Mouse (Mus musculus): ENCODE results near the gene Lamtor2. TPM values are rescaled to one million over a fixed set of nuclear protein-coding genes. Genes with fewer than 3 reads are reported as not detected.
"Not testable (repeated sequence)": the region's sequence is repeated elsewhere in the genome, so short reads cannot be mapped to it uniquely, and the experiment has no call there.

Gene Lamtor2
- 183 and 199 TPM in 2 replicates for polyA plus RNA-seq (2015; fragmentation: Nextera tagmentation; extraction: Ambion mirVana)

GRCm38 (mm10) chr3:88552676-88553524 is at the start of gene Lamtor2:
Gene Lamtor2, minus strand, starts transcription at chr3:88553074.
- ATAC-seq (ENCODE audit: insufficient number of reproducible peaks, low FRiP score, low TSS enrichment, low read depth), result peak; percentile 89
- H3K4me1 ChIP-seq, result peaks cover 37% of the 10 kb centered on the region
- WGBS, result under 1% methylated on average over 48 of the region's 48 CpGs
- peaks cover 24% of the 10 kb centered on the region for H3K36me3 ChIP-seq
- H3K4me2 ChIP-seq (replicated peaks), result peak within 1 kb of the TSS; percentile 79
- H3K4me3 ChIP-seq (replicated peaks), result peak within 1 kb of the TSS; percentile 76
- H3K9ac ChIP-seq, result peak within 1 kb of the TSS; percentile 68
- peak within 1 kb of the TSS; percentile 96 for H3K27ac ChIP-seq (replicated peaks)
- H3K27me3 ChIP-seq, result no peaks in the 10 kb centered on the region
- no peaks in the 10 kb centered on the region for H3K9me3 ChIP-seq (replicated peaks)

GRCm38 (mm10) chr3:88602466-88602865 is 49.6 kb upstream of the Lamtor2 start:
- H3K4me2 ChIP-seq (replicated peaks), result no peak overlapping the region
- WGBS, result 72% methylated on average over 4 of the region's 4 CpGs
- H3K9me3 ChIP-seq (replicated peaks), result no peaks in the 10 kb centered on the region
- H3K27me3 ChIP-seq, result no peaks in the 10 kb centered on the region
- H3K27ac ChIP-seq (replicated peaks), result no peak overlapping the region
- peaks cover 5% of the 10 kb centered on the region for H3K4me1 ChIP-seq
- no peak overlapping the region for H3K4me3 ChIP-seq (replicated peaks)
- no peaks in the 10 kb centered on the region for H3K36me3 ChIP-seq
- no peak for ATAC-seq (ENCODE audit: insufficient number of reproducible peaks, low FRiP score, low TSS enrichment, low read depth)
- H3K9ac ChIP-seq, result no peak overlapping the region

DNA sequence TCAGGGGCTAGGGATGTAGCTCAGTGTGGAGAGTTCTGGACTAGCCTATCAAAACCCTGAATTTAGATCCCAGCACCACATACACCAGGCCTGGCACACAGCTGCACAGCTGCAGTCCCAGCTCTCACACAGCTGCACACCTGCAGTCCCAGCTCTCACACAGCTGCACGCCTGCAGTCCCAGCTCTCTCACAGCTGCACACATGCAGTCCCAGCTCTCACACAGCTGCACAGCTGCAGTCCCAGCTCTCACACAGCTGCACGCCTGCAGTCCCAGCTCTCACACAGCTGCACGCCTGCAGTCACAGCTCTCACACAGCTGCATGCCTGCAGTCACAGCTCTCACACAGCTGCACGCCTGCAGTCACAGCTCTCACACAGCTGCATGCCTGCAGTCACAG is 43.7 kb upstream of the Lamtor2 start:
- not testable (repeated sequence) for H3K27me3 ChIP-seq; H3K4me2 ChIP-seq (replicated peaks); H3K27ac ChIP-seq (replicated peaks); H3K4me3 ChIP-seq (replicated peaks); ATAC-seq (ENCODE audit: insufficient number of reproducible peaks, low FRiP score, low TSS enrichment, low read depth); H3K36me3 ChIP-seq; H3K9ac ChIP-seq; H3K9me3 ChIP-seq (replicated peaks)
- peaks cover 21% of the 10 kb centered on the region for H3K4me1 ChIP-seq
- WGBS, result 70% methylated on average over 4 of the region's 4 CpGs

DNA sequence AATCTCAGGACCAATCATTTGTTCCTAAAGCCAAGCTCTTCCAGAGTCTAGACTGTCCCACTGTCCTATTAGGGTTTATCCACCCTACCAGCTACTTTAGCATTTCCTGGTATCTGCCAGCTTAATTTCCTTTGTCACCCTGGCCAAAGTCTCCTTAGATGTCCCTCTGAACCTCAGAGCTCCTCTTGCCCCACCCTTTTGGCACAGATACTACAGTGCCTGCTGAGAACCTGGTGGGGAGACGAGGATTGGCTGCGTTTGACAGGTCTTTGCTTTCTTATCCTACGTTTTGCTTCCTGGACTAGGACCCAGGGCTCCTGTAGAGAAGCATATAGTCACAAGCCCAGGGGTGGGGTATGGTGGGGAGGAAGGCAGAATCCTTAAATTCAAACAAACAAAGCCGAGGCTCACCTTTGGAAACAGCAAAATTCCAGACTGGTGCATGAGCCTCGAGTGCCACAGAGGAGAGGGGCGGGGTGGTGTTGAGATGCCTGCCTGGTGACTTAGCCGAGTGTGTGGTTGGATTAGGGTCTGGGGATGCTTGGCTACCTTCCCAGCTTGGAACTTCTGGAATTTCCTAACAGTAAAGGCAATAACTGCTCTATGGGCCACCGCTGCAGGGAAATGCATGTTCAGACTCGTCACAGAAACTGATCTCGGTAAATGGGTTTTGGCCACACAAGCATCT is 41.2 kb upstream of the Lamtor2 start:
- Histone ChIP-seq H3K9ac (no peak overlapping the region), H3K9me3 (replicated peaks) (no peaks in the 10 kb centered on the region), H3K36me3 (no peaks in the 10 kb centered on the region), H3K27me3 (no peaks in the 10 kb centered on the region), H3K4me1 (peaks cover 35% of the 10 kb centered on the region), H3K4me2 (replicated peaks) (peak overlapping the region; percentile 6; the same call in 1 of the 2 replicates), H3K4me3 (replicated peaks) (no peak overlapping the region), H3K27ac (replicated peaks) (0 out of 2 replicates have a peak overlapping the region, but pooled peaks have one; percentile 17)
- no peak for ATAC-seq (ENCODE audit: insufficient number of reproducible peaks, low FRiP score, low TSS enrichment, low read depth)
- WGBS, result 40% methylated on average over 10 of the region's 10 CpGs

GRCm38 (mm10) chr3:88592942-88593576 is 40.2 kb upstream of the Lamtor2 start:
- WGBS, result 77% methylated on average over 10 of the region's 10 CpGs
- H3K4me2 ChIP-seq (replicated peaks), result no peak overlapping the region
- H3K4me3 ChIP-seq (replicated peaks), result no peak overlapping the region
- H3K9ac ChIP-seq, result no peak overlapping the region
- peaks cover 9% of the 10 kb centered on the region for H3K36me3 ChIP-seq
- no peak overlapping the region for H3K27ac ChIP-seq (replicated peaks)
- H3K27me3 ChIP-seq, result no peaks in the 10 kb centered on the region
- H3K9me3 ChIP-seq (replicated peaks), result no peaks in the 10 kb centered on the region
- ATAC-seq (ENCODE audit: insufficient number of reproducible peaks, low FRiP score, low TSS enrichment, low read depth), result no peak
- peaks cover 35% of the 10 kb centered on the region for H3K4me1 ChIP-seq

DNA sequence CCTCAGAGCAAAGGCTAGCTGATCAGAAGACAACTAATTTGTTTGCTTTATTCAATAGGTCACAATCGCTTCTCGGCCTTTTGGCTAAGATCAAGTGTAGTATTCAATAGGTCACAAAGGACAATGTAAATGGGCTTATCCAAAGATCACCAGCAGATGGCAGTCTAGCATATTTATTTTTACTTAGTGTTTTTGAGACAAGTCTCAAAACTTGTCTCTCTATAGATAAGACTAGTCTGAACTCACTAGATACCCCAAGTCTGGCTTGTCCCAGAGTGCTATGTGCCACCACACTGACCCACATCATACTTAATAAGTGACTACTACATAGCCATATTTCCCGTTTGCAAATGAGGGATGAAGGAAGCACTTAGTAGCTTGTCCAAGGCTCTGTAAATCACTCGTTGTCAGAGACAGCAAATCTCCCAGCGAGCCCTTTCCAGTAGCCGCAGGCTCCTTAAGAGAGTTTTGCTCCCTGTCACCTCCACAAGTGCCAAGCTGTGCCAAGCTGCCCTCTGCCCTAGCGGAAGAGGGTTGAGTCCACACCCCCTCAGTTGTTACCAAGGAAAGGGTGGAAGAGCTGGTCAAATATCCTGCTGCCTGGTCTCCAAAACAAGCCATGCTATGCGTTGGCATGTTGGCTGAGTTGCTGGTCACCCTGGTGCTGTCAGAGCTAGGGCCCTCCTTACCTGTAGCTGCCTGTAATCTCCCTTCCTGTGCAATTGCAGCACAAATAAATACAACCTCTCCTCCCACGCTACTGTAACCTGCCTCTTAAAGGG is 39.3 kb upstream of the Lamtor2 start:
- Histone ChIP-seq H3K27me3 (no peaks in the 10 kb centered on the region), H3K27ac (replicated peaks) (no peak overlapping the region), H3K9ac (no peak overlapping the region), H3K4me3 (replicated peaks) (no peak overlapping the region), H3K9me3 (replicated peaks) (no peaks in the 10 kb centered on the region), H3K4me1 (peaks cover 35% of the 10 kb centered on the region), H3K4me2 (replicated peaks) (no peak overlapping the region), H3K36me3 (peaks cover 18% of the 10 kb centered on the region)
- 29% methylated on average over 9 of the region's 9 CpGs for WGBS
- ATAC-seq (ENCODE audit: insufficient number of reproducible peaks, low FRiP score, low TSS enrichment, low read depth), result no peak

GRCm38 (mm10) chr3:88591044-88591443 is 38.2 kb upstream of the Lamtor2 start:
- WGBS, result 43% methylated on average over 3 of the region's 3 CpGs
- peaks cover 35% of the 10 kb centered on the region for H3K4me1 ChIP-seq
- H3K9ac ChIP-seq, result no peak overlapping the region
- H3K27me3 ChIP-seq, result no peaks in the 10 kb centered on the region
- no peak overlapping the region for H3K4me2 ChIP-seq (replicated peaks)
- no peak overlapping the region for H3K4me3 ChIP-seq (replicated peaks)
- H3K27ac ChIP-seq (replicated peaks), result no peak overlapping the region
- no peak for ATAC-seq (ENCODE audit: insufficient number of reproducible peaks, low FRiP score, low TSS enrichment, low read depth)
- H3K36me3 ChIP-seq, result peaks cover 29% of the 10 kb centered on the region
- H3K9me3 ChIP-seq (replicated peaks), result no peaks in the 10 kb centered on the region

GRCm38 (mm10) chr3:88590246-88590645 is 37.4 kb upstream of the Lamtor2 start:
- ATAC-seq (ENCODE audit: insufficient number of reproducible peaks, low FRiP score, low TSS enrichment, low read depth), result no peak
- Histone ChIP-seq H3K4me3 (replicated peaks) (no peak overlapping the region), H3K36me3 (peaks cover 36% of the 10 kb centered on the region), H3K4me1 (peaks cover 35% of the 10 kb centered on the region), H3K9ac (no peak overlapping the region), H3K27ac (replicated peaks) (peak overlapping the region; percentile 60), H3K27me3 (no peaks in the 10 kb centered on the region), H3K9me3 (replicated peaks) (no peaks in the 10 kb centered on the region), H3K4me2 (replicated peaks) (no peak overlapping the region)
- 7% methylated on average over 5 of the region's 5 CpGs for WGBS

- no peak for ATAC-seq (ENCODE audit: insufficient number of reproducible peaks, low FRiP score, low TSS enrichment, low read depth)
- Histone ChIP-seq H3K4me2 (replicated peaks) (no peak overlapping the region), H3K9me3 (replicated peaks) (no peaks in the 10 kb centered on the region), H3K9ac (no peak overlapping the region), H3K4me1 (peaks cover 17% of the 10 kb centered on the region), H3K4me3 (replicated peaks) (no peak overlapping the region), H3K27ac (replicated peaks) (no peak overlapping the region), H3K27me3 (no peaks in the 10 kb centered on the region), H3K36me3 (peaks cover 52% of the 10 kb centered on the region)
- 90% methylated on average over 5 of the region's 5 CpGs for WGBS
These were observed 33.8 kb upstream of the Lamtor2 start for GRCm38 (mm10) chr3:88586640-88587039.

DNA sequence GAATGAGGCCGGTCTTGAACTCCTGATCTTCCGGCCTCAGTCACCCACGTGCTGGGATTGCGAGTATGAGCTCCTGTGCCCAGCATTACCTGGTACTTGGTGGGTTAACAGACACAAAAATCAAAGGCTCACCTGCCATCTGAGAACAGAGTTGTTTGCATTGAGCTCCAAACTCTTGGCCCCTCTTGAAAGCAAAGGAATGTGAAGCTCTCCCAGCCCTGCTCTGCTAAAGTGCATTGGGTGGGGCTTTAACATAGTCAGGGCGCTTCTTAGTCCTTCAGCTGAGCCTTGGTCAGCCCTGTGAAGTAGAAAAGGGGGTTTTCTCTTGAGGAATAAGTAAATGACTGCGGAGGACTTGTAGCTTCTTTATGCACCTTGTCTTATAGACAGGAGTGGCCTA is 32.9 kb upstream of the Lamtor2 start:
- H3K4me3 ChIP-seq (replicated peaks), result no peak overlapping the region
- no peak overlapping the region for H3K4me2 ChIP-seq (replicated peaks)
- H3K9ac ChIP-seq, result no peak overlapping the region
- H3K27ac ChIP-seq (replicated peaks), result no peak overlapping the region
- peaks cover 13% of the 10 kb centered on the region for H3K4me1 ChIP-seq
- H3K27me3 ChIP-seq, result no peaks in the 10 kb centered on the region
- H3K36me3 ChIP-seq, result peaks cover 52% of the 10 kb centered on the region
- H3K9me3 ChIP-seq (replicated peaks), result no peaks in the 10 kb centered on the region
- WGBS, result 96% methylated on average over 6 of the region's 6 CpGs
- no peak for ATAC-seq (ENCODE audit: insufficient number of reproducible peaks, low FRiP score, low TSS enrichment, low read depth)
